In genomic region chr14:30653943-30654659, GRCm38 (mm10) we compare ENCODE assay signal across 8 mouse cellular contexts. TPM values are rescaled to one million over a fixed set of nuclear protein-coding genes. Genes with fewer than 3 reads are reported as not detected.
A peak's percentile ranks its signal among the peaks of the same experiment; 100 is the strongest.
DNase-seq lines count a peak whose midpoint lies in the region; ATAC-seq lines count a peak whose summit lies in the region.

Gene Rft1, plus strand, starts transcription at chr14:30654360.

- ATAC-seq in CD4-positive, CD25-positive, alpha-beta regulatory T cell, adult 4 months: peak; percentile 99
- peak; percentile 82 for ATAC-seq in heart, embryonic 14.5 days (ENCODE audit: insufficient number of reproducible peaks, insufficient read depth, low FRiP score, low read depth)
- peak; percentile 92 for ATAC-seq in liver, embryonic 13.5 days (ENCODE audit: low read depth)
- ATAC-seq in stomach, embryonic 16.5 days (ENCODE audit: insufficient read depth, low FRiP score): peak; percentile 91

- peak within 1 kb of the TSS; percentile 86 to 92 for H3K4me3 ChIP-seq in heart, embryonic 14.5 days (ENCODE audit: control insufficient read depth in 1 of 2, insufficient read depth in 1 of 2, low read depth in 1 of 2, low read length in 2 of 2)
- H3K4me3 ChIP-seq in liver, embryonic 13.5 days (replicated peaks): peak within 1 kb of the TSS; percentile 91
- H3K4me3 ChIP-seq in stomach, embryonic 16.5 days (replicated peaks; ENCODE audit: low read length): peak within 1 kb of the TSS; percentile 98

- peaks cover 6 to 8% of the 10 kb centered on the region in 2 experiments; a peak in 3 of 4 replicates for H3K4me1 ChIP-seq in heart, embryonic 14.5 days (ENCODE audit: control insufficient read depth in 2 of 2, insufficient read depth in 2 of 2, low read length in 2 of 2)
- peaks cover 14% of the 10 kb centered on the region for H3K4me1 ChIP-seq in liver, embryonic 13.5 days (replicated peaks)
- peaks cover 6% of the 10 kb centered on the region for H3K4me1 ChIP-seq in stomach, embryonic 16.5 days (ENCODE audit: control insufficient read depth, insufficient read depth, low read length)

- H3K4me2 ChIP-seq in heart, embryonic 14.5 days (ENCODE audit: low read length): peak within 1 kb of the TSS; percentile 68
- H3K4me2 ChIP-seq in liver, embryonic 13.5 days: peak within 1 kb of the TSS; percentile 79
- H3K4me2 ChIP-seq in stomach, embryonic 16.5 days (ENCODE audit: low read depth, low read length): peak within 1 kb of the TSS; percentile 93

- H3K9ac ChIP-seq in heart, embryonic 14.5 days (ENCODE audit: low read length): peak within 1 kb of the TSS; percentile 97
- peak within 1 kb of the TSS; percentile 94 for H3K9ac ChIP-seq in liver, embryonic 13.5 days
- H3K9ac ChIP-seq in stomach, embryonic 16.5 days (ENCODE audit: low read length): peak within 1 kb of the TSS; percentile 100

- H3K27ac ChIP-seq in heart, embryonic 14.5 days (replicated peaks in 1 of 2; ENCODE audit: control insufficient read depth in 1 of 2, insufficient read depth in 1 of 2, low read depth in 2 of 2, low read length in 2 of 2): peak within 1 kb of the TSS; percentile 82 to 85
- peak within 1 kb of the TSS; percentile 85 for H3K27ac ChIP-seq in liver, embryonic 13.5 days
- H3K27ac ChIP-seq in stomach, embryonic 16.5 days (ENCODE audit: low read length): peak within 1 kb of the TSS; percentile 87

- no peaks in the 10 kb centered on the region for H3K27me3 ChIP-seq in heart, embryonic 14.5 days (ENCODE audit: control insufficient read depth, insufficient read depth, low read length)
- H3K27me3 ChIP-seq in liver, embryonic 13.5 days: no peaks in the 10 kb centered on the region
- no peaks in the 10 kb centered on the region for H3K27me3 ChIP-seq in stomach, embryonic 16.5 days (ENCODE audit: control insufficient read depth, insufficient read depth, low read length)

- no peaks in the 10 kb centered on the region for H3K9me3 ChIP-seq in heart, embryonic 14.5 days (ENCODE audit: control insufficient read depth, low read length)
- no peaks in the 10 kb centered on the region for H3K9me3 ChIP-seq in liver, embryonic 13.5 days (replicated peaks)
- no peaks in the 10 kb centered on the region for H3K9me3 ChIP-seq in stomach, embryonic 16.5 days (replicated peaks; ENCODE audit: control insufficient read depth, low read length)

- peaks cover 13% of the 10 kb centered on the region for H3K36me3 ChIP-seq in heart, embryonic 14.5 days (ENCODE audit: control insufficient read depth, insufficient read depth, low read length)
- no peaks in the 10 kb centered on the region for H3K36me3 ChIP-seq in liver, embryonic 13.5 days
- H3K36me3 ChIP-seq in stomach, embryonic 16.5 days (ENCODE audit: control insufficient read depth, insufficient read depth, low read length): no peaks in the 10 kb centered on the region

- DNase-seq in c-Kit-negative CD71-positive TER-119-positive erythroid progenitor cells, embryonic 14.5 days (ENCODE audit: low read depth, low spot score): peak; percentile 91
- DNase-seq in fibroblast of lung, adult 2 months (ENCODE audit: low read depth): peak; percentile 88
- peak; percentile 98 for DNase-seq in kidney, postnatal 14 days
- peak; percentile 96 for DNase-seq in liver, embryonic 13.5 days
- DNase-seq in neural tube, embryonic 10.5 days (ENCODE audit: extremely low spot score, low spot score): peak; percentile 100

- 2% methylated on average over 38 of the region's 38 CpGs for WGBS in heart, embryonic 14.5 days
- WGBS in liver, embryonic 13.5 days (ENCODE audit: insufficient replicate concordance): 2% methylated on average over 38 of the region's 38 CpGs
- 2% methylated on average over 38 of the region's 38 CpGs for WGBS in stomach, embryonic 16.5 days

RNA-seq across cellular contexts. Expression of gene Rft1, which starts in this region (rescaled TPM):
- polyA plus RNA-seq in CD4-positive, CD25-positive, alpha-beta regulatory T cell, adult 4 months (2017; shearing (Covaris generic)): 10 to 100 TPM; 12.8 to 20.0 TPM
- 10.6 and 11.8 TPM in 2 replicates for polyA plus RNA-seq in heart, embryonic 14.5 days (2014; fragmentation: Nextera tagmentation; extraction: Ambion mirVana)
- polyA plus RNA-seq in liver, embryonic 13.5 days (2015; fragmentation: Nextera tagmentation; extraction: Ambion mirVana): 5.1 and 5.4 TPM in 2 replicates
- polyA plus RNA-seq in stomach, embryonic 16.5 days (2015; fragmentation: Nextera tagmentation; extraction: Ambion mirVana): 15.6 and 17.7 TPM in 2 replicates

Comparison
In these comparisons a context has a peak if more than half of its experiments do, and no peak if none do; other contexts are left out.
1. Peak in every context shown above with its lines: DNase-seq, ATAC-seq, H3K4me3 ChIP-seq and H3K27ac ChIP-seq.